30 mouse cellular contexts compared by ENCODE assay signal in genomic region chr7:130890871-130891270, GRCm38 (mm10). TPM values are rescaled to one million over a fixed set of nuclear protein-coding genes. Genes with fewer than 3 reads are reported as not detected.
DNase-seq lines count a peak whose midpoint lies in the region; ATAC-seq and TF ChIP-seq lines count a peak whose summit lies in the region.
"Had no signal": no experiment of that assay in that cellular context is flagged by ENCODE, and none has a peak within 500 bp of the region (broad histone marks: within the 10 kb centered on the region; RNA-seq: fewer than 3 reads in every experiment).

No protein-coding gene starts in this region.

- no peak overlapping the region for H3K9ac ChIP-seq in heart, embryonic 15.5 days
- H3K9ac ChIP-seq in ES-Bruce4 (ENCODE audit: low read depth, poor library complexity, severe bottlenecking) (no peak overlapping the region), ES-E14 (ENCODE audit: insufficient read depth, low read depth, low read length, poor library complexity, severe bottlenecking) (no peak overlapping the region)
- H3K9ac ChIP-seq: embryonic facial prominence, embryonic 15.5 days; hindbrain, embryonic 13.5 days; limb, embryonic 15.5 days; liver, embryonic 13.5 days; midbrain, embryonic 12.5 days; neural tube, embryonic 13.5 days had no signal

- peaks cover 28% of the 10 kb centered on the region for H3K4me1 ChIP-seq in heart, embryonic 15.5 days (replicated peaks)
- H3K4me1 ChIP-seq in lung, adult 2 months (ENCODE audit: control insufficient read depth, insufficient read depth, low read length), result peaks cover 4% of the 10 kb centered on the region
- H3K4me1 ChIP-seq in ES-Bruce4 (ENCODE audit: control insufficient read depth, insufficient read depth, low read length), result peaks cover 4% of the 10 kb centered on the region
- peaks cover 19 to 20% of the 10 kb centered on the region in 2 experiments for H3K4me1 ChIP-seq in ES-E14 (ENCODE audit: control insufficient read depth in 2 of 2, insufficient read depth in 2 of 2, low read length in 2 of 2, poor library complexity in 1 of 2)
- H3K4me1 ChIP-seq: liver, embryonic 13.5 days had no signal

- no peaks in the 10 kb centered on the region for H3K27me3 ChIP-seq in heart, embryonic 15.5 days
- no peaks in the 10 kb centered on the region for H3K27me3 ChIP-seq in ES-Bruce4 (ENCODE audit: control insufficient read depth, insufficient read depth, low read length, poor library complexity, severe bottlenecking)
- H3K27me3 ChIP-seq: embryonic facial prominence, embryonic 15.5 days; hindbrain, embryonic 13.5 days; limb, embryonic 15.5 days; liver, embryonic 13.5 days; midbrain, embryonic 12.5 days; neural tube, embryonic 13.5 days had no signal

- no peak for TF ChIP-seq EP300 in ES-Bruce4 (IDR thresholded peaks at IDR 0.05; ENCODE audit: insufficient read depth, low read depth, low read length)

- H3K27ac ChIP-seq in heart, embryonic 15.5 days, result 0 out of 2 replicates have a peak overlapping the region, but pooled peaks have one; percentile 1
- H3K27ac ChIP-seq in ES-Bruce4 (ENCODE audit: insufficient read depth, low read length) (peak overlapping the region; percentile 75), ES-E14 (ENCODE audit: insufficient read depth, low read depth, low read length, poor library complexity, severe bottlenecking) (peak overlapping the region; percentile 80; the same call in 1 of the 2 replicates)
- H3K27ac ChIP-seq: embryonic facial prominence, embryonic 15.5 days; hindbrain, embryonic 13.5 days; limb, embryonic 10.5 days; limb, embryonic 15.5 days; liver, embryonic 13.5 days; midbrain, embryonic 12.5 days; neural tube, embryonic 13.5 days had no signal

- H3K4me3 ChIP-seq in heart, embryonic 15.5 days, result no peak overlapping the region
- H3K4me3 ChIP-seq in lung, adult 2 months (replicated peaks; ENCODE audit: extremely low read depth, low read depth, low read length), result no peak overlapping the region
- H3K4me3 ChIP-seq in ES-Bruce4 (ENCODE audit: low read depth, low read length) (no peak overlapping the region), ES-E14 (ENCODE audit: insufficient read depth in 1 of 2, low read depth in 1 of 2, low read length in 2 of 2, poor library complexity in 1 of 2, severe bottlenecking in 1 of 2) (no peak overlapping the region)
- H3K4me3 ChIP-seq: embryonic facial prominence, embryonic 15.5 days; hindbrain, embryonic 13.5 days; limb, embryonic 10.5 days; limb, embryonic 15.5 days; liver, embryonic 13.5 days; midbrain, embryonic 12.5 days; neural tube, embryonic 13.5 days had no signal

- no peak for DNase-seq in heart, adult 11 months
- DNase-seq in lung, postnatal 36 days, result peak; percentile 24
- no peak for DNase-seq in lung, adult 2 months
- no peak for DNase-seq in ES-E14 (ENCODE audit: low read depth, low spot score)
- DNase-seq in gastrocnemius, postnatal 4 days (ENCODE audit: low spot score in 2 of 2), result no peak
- DNase-seq in cerebellum, adult 11 months, result no peak
- DNase-seq: adrenal gland, postnatal 14 days; B cell, adult 2 months; cerebellum, adult 18-20 months; cerebellum, postnatal 10 days; gastrocnemius, postnatal 25 days; heart, postnatal 4 days; kidney, postnatal 25 days; liver, embryonic 13.5 days; lung, adult 18-20 months; right cerebral cortex, postnatal 14 days; thymus, postnatal 25 days had no signal

- no peaks in the 10 kb centered on the region for H3K9me3 ChIP-seq in heart, embryonic 15.5 days (replicated peaks)
- H3K9me3 ChIP-seq in ES-Bruce4 (replicated peaks; ENCODE audit: control insufficient read depth, insufficient read depth, low read length, poor library complexity, severe bottlenecking) (no peaks in the 10 kb centered on the region), ES-E14 (ENCODE audit: control insufficient read depth, insufficient read depth, low read depth, low read length) (no peaks in the 10 kb centered on the region)
- H3K9me3 ChIP-seq: embryonic facial prominence, embryonic 15.5 days; hindbrain, embryonic 13.5 days; limb, embryonic 10.5 days; limb, embryonic 15.5 days; liver, embryonic 13.5 days; midbrain, embryonic 12.5 days; neural tube, embryonic 13.5 days had no signal

- H3K4me2 ChIP-seq in heart, embryonic 15.5 days, result no peak overlapping the region
- H3K4me2 ChIP-seq: embryonic facial prominence, embryonic 15.5 days; hindbrain, embryonic 13.5 days; limb, embryonic 15.5 days; liver, embryonic 13.5 days; midbrain, embryonic 12.5 days; neural tube, embryonic 13.5 days had no signal

- in situ Hi-C loops in ES-E14 (cut with MboI; ENCODE audit: low sequenced_read_pairs in 2 of 2, unreplicated experiment in 2 of 2), result no loop called here

- no peak for ATAC-seq in heart, embryonic 15.5 days (replicated peaks; ENCODE audit: insufficient number of reproducible peaks, insufficient read depth, low FRiP score, low read depth)
- ATAC-seq: forebrain, embryonic 14.5 days; intestine, embryonic 16.5 days had no signal

- no peak for TF ChIP-seq POLR2A in lung, adult 2 months (IDR thresholded peaks at IDR 0.05; ENCODE audit: borderline replicate concordance, extremely low read depth, low read depth, low read length)
- no peak for TF ChIP-seq POLR2A in ES-Bruce4 (IDR thresholded peaks at IDR 0.05; ENCODE audit: insufficient read depth, low read length)

- peaks cover 14% of the 10 kb centered on the region for H3K36me3 ChIP-seq in heart, embryonic 15.5 days
- H3K36me3 ChIP-seq in ES-Bruce4 (ENCODE audit: control insufficient read depth, insufficient read depth, low read length, poor library complexity, severe bottlenecking) (peaks cover 3% of the 10 kb centered on the region), ES-E14 (ENCODE audit: control insufficient read depth, insufficient read depth, low read length, poor library complexity, severe bottlenecking) (peaks cover 15% of the 10 kb centered on the region; the same call in 1 of the 2 replicates)
- H3K36me3 ChIP-seq: G1E; liver, embryonic 13.5 days had no signal

- WGBS in heart, embryonic 15.5 days, result 6% methylated on average over 2 of the region's 2 CpGs
- 32% methylated on average over 2 of the region's 2 CpGs for WGBS in lung, adult 2 months

- TF ChIP-seq CTCF in lung, adult 2 months (IDR thresholded peaks at IDR 0.05; ENCODE audit: insufficient read depth, low read length), result no peak
- no peak for TF ChIP-seq CTCF in ES-Bruce4 (IDR thresholded peaks at IDR 0.05; ENCODE audit: low read depth, low read length)

TF ChIP-seq in ES-E14, 5 proteins besides CTCF, POLR2A, EP300 and RAD21:
- no peak for TF ChIP-seq ZC3H11A (IDR thresholded peaks at IDR 0.05; ENCODE audit: borderline replicate concordance, low read depth, low read length)

RNA-seq across cellular contexts. Expression of gene Plekha1, which starts 25.3 kb away (rescaled TPM):
- polyA plus RNA-seq in heart, embryonic 15.5 days (2015; fragmentation: Nextera tagmentation; extraction: Ambion mirVana), result 50.0 and 53.9 TPM in 2 replicates
- polyA plus RNA-seq in lung, adult 2 months (2012; rRNA removed), result 66.8 and 99.2 TPM in 2 replicates
- polyA plus RNA-seq in ES-Bruce4 (2011; ENCODE audit: insufficient read depth, insufficient read length, low read depth, missing spikeins), result 183 and 196 TPM in 2 replicates
- 52.4 and 55.4 TPM in 2 replicates for total RNA-seq in ES-E14 (2012; rRNA removed)
- total RNA-seq in gastrocnemius, postnatal 4 days (2021), result 10 to 100 TPM; 31.4 to 37.8 TPM
- polyA plus RNA-seq: G1E had no signal

RNA-seq across cellular contexts. Expression of gene Htra1, which starts 45.0 kb away (rescaled TPM):
- 78.0 and 80.3 TPM in 2 replicates for polyA plus RNA-seq in heart, embryonic 15.5 days (2015; fragmentation: Nextera tagmentation; extraction: Ambion mirVana)
- 64.7 and 65.2 TPM in 2 replicates for polyA plus RNA-seq in lung, adult 2 months (2012; rRNA removed)
- 33.2 and 34.2 TPM in 2 replicates for polyA plus RNA-seq in ES-Bruce4 (2011; ENCODE audit: insufficient read depth, insufficient read length, low read depth, missing spikeins)
- total RNA-seq in ES-E14 (2012; rRNA removed), result 76.9 and 96.3 TPM in 2 replicates
- 10 to 100 TPM; 78.8 to 98.4 TPM for total RNA-seq in gastrocnemius, postnatal 4 days (2021)
- total RNA-seq: common myeloid progenitor, adult 5-6 weeks; G1E; megakaryocyte, adult 5-6 weeks had no signal
- polyA plus RNA-seq: G1E had no signal

Comparison
In these comparisons a context has a peak if more than half of its experiments do, and no peak if none do; other contexts are left out.
1. H3K27ac ChIP-seq: peak in every context shown above with its lines; median percentile 80 in ES-E14; 75 in ES-Bruce4; 1 in heart, embryonic 15.5 days.